Mouse (Mus musculus) 3134 (cell line): ENCODE measurements around the gene Lypd3.
"Not testable (repeated sequence)": the region's sequence is repeated elsewhere in the genome, so short reads cannot be mapped to it uniquely, and the experiment has no call there.

Experiments used
- DNase-seq: peaks from one replicate; pipeline ENCODE4 v3.0.0-alpha.2; 2011; ENCODE audit warnings: low spot score; ENCODE audit not compliant: insufficient read length; ENCODE audit errors: extremely low read depth

The Lypd3 gene

DNA sequence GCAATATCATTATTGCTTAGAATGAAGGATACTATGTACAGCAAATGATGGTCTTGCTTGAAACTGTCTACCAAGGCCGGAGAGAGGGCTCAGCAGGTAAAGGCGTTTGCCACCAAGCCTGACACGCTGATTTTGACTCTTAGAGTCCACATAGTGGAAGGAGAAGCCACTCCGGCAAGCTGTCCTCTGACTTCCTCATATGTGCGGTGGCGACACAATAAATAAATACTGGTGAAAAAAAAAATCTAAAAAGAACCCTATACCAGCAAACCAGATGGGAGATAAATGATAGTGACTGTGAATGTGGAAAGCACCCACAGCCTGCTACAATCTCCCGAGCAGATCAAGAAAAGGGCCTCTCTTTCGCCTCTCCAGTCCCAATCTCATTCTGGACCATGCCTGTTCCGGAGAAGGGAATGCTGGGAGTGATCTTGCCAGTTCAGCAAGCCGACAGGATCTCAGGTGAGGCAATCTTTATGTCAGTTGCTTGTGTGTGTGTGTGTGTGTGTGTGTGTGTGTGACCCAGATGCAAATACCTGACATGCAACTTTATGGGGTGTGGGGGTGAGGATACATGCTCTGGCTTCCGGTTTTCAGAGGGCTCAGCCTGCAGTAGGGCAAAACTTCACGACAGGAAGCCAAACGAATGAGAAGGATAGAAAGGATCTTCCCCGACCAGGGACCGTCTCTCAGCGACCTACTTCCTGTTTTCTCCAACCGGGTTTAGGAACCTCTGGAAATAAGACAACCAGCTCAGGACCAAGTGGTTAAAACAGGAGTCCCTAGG, 25.0 kb downstream of the Lypd3 start:
- no peak for DNase-seq

DNA sequence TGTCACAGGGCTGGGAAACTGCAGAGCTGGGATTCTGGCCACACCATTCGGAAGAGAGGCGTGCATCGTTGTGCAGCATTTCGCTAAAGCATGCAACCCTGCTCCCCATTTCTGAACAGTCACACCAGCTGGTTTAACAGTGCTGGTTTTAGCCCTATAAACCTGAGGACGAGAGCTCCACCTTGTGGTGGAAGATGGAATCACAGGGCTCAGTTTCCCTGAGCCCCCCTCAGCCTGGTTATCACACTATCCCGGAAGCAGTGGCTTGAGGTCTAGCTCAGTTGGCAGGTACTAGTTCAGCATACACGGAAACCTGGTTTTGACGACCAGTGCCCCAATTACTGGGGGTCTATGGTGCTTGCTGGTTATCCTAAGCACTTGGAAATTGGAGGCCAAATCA, 26.2 kb downstream of the Lypd3 start:
- DNase-seq = peak; percentile 43

DNA sequence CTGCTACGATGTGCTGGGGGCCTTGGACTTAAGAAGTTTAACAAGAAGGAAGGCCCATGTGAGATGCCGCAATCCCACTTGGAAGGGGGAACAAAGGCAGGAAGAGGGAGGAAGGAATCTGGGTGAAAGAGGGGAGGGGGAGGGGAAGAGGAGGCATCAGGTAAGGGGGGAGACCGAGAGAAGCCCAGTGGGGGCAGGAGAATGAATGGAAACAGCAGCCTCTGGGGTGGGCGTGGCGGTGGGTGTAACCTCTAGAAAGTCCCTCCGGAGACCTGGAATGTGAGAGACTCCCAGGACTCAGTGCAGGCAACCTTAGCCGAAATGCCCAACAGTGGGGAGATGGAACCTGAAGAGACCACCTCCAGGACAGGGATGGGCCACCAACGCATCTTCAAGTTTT, 28.0 kb downstream of the Lypd3 start:
- DNase-seq = no peak

DNA sequence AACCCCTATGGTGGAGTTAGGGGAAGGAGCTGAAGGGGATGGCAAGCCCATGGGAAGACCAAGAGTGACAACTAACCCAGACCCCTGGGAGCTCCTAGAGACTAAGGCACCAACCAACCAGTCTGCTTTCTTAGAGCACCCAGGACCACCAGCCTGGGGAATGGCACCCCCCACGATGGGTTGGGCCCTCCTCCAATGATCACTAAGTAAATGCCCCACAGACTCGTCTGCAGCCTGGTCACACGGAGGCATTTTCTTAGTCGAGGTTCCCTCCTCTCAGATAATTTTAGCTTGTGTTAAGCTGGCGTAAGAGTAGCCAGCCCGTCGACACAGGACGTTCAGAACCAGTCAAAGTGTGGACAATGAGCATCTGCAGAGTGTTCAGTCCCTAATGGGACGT, 28.6 kb downstream of the Lypd3 start:
- DNase-seq = no peak

DNA sequence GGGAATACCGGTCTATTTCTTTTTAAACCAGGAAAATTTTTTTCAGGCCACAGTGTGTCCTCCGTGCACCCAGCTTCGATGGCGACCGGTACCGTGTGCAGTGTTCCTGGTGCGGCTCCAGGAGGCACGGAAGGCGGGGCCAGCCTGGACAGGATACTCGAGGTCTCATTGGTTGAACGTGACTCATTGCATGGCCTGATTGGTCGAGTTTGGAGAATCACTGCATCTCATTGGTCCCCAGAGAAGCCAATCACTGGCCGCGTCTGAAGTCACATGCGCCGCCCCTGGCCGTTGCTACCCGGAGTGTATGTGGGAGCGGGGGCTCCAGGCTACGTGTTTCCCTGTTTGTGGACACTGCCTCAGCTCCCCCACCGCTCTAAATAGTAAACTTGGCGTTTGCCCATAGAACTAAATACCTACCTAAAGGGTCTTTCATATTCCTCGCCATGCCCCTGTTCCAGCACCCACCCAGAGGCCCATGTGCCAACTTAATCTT, 35.6 kb downstream of the Lypd3 start:
- DNase-seq = no peak

DNA sequence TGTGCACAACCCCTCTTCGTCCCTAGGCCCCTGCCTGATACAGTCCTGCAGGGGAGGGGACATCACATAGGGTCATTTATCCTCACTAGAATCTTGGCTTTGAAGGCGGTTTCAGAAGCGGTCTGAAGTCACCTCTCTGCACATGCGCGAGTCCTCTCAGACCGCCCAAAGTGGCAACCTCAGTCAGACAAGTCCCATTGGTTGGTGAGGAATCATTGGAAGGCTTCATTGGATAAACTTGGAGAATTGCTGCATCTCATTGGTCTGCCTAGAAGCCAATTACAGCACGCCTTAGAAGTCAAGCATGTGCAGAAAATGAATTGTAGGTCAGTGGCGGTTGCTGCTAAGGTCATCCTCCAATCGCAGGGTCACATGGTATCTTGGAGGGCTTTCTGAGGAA, 40.2 kb downstream of the Lypd3 start, which contains the start of gene Tex101:
Gene Tex101 (minus strand): TSS at position 101 of the 400 bp plus-strand sequence.
- DNase-seq = no peak

DNA sequence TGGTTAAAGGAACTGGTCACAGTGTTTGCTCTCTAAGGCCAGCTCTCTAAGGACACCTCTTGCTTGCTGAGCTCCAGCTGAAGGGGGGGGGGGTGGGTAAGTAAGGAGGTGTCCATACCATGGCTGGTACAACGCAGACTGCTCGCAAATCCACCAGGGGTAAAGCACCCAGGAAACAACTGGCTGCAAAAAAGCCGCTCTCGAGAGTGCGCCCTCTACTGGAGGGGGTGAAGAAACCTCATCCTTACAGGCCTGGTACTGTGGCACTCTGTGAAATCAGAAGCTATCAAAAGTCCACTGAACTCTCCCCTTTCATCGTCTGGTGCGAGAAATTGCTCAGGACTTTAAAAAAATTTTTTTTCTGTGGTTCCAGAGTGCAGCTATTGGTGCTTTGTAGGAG, 47.8 kb downstream of the Lypd3 start:
- not testable (repeated sequence) for DNase-seq

DNA sequence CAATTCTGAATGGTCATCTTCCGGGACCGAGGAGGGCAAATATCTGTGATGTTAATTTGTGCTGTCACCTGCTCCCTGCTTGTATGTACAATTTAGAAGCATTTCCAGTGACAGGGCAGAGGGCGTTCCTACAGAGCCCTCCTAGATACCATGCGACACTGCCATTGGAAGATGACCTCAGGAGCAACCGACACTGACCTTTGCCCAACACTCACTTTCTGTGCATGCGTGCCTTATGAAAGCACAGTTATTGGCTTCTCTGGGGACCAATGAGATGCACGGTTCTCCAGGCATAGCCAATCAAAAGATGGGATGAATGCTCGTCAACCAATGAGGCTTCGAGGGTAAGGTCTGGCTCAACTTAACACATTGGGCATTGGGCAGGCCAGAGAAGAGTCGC, 51.2 kb downstream of the Lypd3 start:
- not testable (repeated sequence) for DNase-seq
